Mouse (Mus musculus) adipocyte (in vitro differentiated cells): Measurements from ENCODE around the gene Il4.

Source experiments
- DNase-seq: peaks from one replicate; pipeline ENCODE4 v3.0.0-alpha.2; 2016; ENCODE audit warnings: low spot score

Gene Il4

GRCm38 (mm10) chr11:53623573-53623972, 5.1 kb upstream of the Il4 start:
- no peak for DNase-seq

DNA sequence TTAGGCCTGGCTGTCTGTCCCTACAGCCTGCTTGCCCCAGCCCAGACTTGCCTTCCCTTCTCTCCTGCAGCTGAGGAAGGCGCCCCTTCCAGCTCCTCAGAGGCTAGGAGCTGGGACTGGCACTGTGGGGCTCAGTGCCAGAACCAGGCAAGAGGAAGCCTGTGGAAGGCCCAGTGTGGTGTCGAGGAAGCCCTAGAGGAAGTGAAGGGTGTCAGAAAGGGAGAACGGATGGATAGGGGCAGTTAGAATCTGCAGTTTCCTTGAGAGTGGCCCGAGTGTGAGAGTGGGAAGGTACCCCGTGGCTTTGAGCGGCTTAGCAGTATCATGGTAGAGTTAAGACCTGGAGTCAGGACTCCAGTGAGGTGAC, 4.0 kb upstream of the Il4 start:
- DNase-seq: no peak

DNA sequence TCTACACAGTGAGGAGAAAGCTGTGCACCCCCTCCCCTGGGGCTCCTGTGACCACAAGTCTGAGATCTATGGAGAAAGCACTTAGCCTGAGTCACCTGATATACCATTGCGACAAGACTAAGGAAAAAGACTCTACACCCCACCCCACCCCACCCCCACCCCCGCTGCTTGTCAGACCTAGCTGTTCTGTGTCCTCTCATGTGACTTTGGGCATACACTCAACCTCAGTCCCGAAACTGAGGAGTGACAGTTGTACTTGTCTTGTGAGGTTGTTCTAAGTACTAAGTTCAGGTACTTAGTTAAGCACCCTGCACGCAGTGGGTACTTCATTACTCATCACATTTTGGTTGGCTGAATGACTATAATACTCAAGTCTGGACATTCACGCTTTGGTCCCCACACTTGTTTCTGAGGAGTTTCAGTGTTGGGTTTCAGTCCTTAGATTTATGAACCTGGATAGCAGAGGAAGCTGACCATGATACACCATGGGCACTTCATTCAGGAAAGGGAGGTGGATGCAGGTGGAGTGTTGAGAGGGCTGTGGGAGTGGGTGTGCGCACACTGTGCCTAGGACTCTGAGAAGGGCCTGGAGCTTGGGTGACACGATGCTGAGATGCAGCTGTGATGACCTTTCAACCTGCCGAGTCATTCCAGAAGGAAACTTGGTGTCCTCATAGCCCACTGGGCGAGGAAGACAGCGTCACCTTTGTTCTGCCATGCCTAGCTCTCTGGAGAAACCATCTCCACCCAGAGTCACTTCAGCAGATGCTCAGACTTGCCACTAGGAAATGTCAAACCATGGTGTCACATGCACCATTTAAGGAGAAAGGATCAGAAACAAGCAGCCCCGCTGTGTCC, 3.3 kb upstream of the Il4 start:
- no peak for DNase-seq

GRCm38 (mm10) chr11:53620094-53620493, 1.6 kb upstream of the Il4 start:
- peak; percentile 66 for DNase-seq

GRCm38 (mm10) chr11:53619428-53619827, 959 bp upstream of the Il4 start:
- DNase-seq: no peak

- no peak for DNase-seq
These were observed 833 bp downstream of the Il4 start for GRCm38 (mm10) chr11:53617562-53618109.

DNA sequence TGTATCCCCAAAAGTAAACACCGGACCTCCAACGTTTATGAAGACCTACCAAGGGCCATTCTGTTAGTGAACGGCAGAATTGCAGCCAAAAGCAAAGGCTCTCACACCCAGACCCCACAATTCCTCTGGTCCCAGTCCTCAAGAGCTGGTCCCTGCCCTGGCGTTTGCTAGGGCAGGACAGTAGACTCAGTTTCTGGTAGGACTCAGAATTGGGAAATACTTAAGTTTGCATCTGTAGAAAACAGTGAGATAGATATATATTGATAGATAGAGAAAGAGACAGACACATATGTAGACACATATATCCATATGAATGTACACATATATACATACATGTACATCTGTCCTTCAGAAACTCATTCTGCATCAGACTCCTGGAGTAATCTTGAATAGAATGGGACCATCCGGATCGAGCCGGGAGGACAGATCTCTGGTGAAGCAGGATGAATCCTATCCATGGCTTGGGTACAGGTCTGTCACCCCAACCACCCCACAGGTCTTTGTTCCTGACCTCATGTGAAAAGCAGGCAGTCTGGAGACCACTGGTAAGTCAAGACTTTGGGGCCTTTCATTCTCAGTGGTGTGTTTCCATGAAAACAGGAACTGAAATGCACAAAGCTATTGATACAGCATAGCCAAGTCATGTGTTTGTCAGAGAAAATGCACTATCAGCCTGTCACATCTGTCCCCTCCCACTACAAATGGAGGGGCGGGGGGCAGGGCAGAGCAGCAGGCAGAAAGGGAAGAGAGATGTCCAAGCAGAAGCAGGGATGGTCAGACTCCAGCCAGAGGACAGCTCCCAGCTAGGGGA, 1.5 kb downstream of the Il4 start:
- DNase-seq: no peak

DNA sequence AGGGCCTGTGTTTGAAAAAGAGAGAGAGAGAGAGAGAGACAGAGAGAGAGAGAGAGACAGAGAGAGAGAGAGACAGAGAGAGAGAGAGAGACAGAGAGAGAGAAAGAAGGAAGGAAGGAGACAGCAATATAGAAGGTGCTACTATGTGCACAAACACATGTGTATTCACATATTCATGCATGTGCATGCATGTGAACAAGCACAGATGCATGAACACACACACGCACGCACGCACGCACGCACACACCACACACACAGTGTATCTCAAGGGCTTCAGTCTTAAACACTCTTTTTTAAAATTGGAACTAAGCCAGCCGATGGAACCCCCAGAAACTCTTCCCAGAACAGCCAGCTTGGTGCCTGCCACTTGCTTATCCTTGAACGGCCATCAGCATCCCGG, 2.9 kb downstream of the Il4 start:
- DNase-seq: no peak

DNA sequence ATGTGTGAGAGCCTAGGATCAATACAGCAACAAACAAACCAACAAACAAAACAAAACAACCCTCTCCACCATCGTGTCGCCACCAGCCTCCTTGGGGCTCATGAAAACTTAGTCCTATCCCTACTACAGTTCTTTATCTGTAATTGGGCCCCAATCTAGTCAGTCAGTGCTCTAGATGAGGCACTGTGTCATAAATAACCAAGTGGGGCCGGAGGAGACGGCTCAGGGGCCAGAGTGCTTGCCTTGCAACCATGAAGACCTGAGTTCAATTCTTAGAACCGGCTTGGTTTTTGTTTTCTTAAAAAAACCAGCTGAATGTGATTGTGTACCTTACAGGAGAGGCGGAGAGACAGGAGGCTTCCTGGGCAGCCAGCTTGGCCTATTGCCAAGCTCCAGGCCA, 3.3 kb downstream of the Il4 start:
- no peak for DNase-seq

GRCm38 (mm10) chr11:53609672-53610071, 8.8 kb downstream of the Il4 start:
- DNase-seq: no peak

- DNase-seq: no peak
These were observed 9.2 kb downstream of the Il4 start for GRCm38 (mm10) chr11:53609231-53609630.

DNA sequence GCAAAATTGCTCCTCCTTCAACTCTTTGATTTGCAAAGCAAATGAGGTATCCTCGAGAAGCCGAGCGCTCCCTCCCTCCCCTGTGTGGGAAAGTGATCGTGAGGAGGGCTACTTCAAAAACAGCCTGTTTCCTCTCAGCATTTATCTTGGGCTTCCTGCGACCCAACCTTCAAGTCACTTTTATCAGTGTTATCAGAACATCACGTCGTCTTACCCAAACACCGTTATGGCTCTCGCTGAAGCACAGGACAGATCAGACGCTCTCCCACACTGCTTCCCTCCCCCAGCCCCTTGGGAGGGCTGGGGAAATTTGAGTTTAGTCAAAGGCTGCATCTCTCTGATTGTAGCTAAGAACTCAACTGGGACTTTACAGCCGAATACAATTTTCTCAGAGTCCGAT, 12.9 kb downstream of the Il4 start:
- no peak for DNase-seq

- DNase-seq: no peak
These were observed 13.5 kb downstream of the Il4 start for GRCm38 (mm10) chr11:53604983-53605382.

- no peak for DNase-seq
These were observed 27.4 kb downstream of the Il4 start for GRCm38 (mm10) chr11:53591116-53591515.

DNA sequence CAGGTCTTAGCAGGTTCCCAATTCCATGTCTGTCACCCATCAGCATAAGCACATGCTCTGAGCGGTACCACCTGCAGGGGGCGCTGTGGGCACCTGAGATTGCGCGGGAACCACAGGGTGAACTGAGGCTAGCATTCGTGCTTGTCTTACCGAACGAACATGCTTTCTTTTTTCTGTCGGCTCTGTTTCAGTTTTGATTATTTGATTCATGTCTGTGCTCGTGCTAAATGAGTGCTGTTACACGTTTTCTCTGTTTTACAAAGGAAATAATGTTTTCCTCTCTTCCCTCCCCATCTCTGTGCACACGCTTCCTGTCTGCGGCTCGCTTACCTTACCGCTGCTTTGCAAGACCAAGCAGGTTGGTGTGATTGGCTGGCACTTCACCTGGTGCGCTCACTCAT, 28.1 kb downstream of the Il4 start:
- peak; percentile 17 for DNase-seq

DNA sequence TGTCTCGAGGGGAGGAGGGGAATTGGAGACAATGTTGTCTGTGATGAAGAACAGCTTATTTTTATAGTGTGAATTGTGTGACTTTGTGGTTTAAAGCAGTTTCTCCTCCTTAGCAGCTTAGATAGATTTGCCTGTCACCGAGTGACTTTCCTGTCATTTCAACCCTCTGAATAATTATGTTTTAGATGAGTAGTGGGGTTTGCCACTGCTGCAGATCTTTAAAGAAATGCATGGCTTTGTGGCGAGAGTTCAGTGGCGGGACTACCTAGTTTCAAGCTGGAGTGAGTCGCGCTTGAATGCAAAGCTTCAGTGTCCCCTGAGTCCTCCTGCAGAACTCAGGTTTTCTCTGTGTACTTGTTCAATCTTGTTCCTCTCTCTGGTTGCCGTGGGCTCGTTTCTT, 30.2 kb downstream of the Il4 start:
- DNase-seq: no peak

GRCm38 (mm10) chr11:53585510-53585909, 33.0 kb downstream of the Il4 start:
- DNase-seq: no peak

- peak; percentile 54 for DNase-seq
These were observed 33.6 kb downstream of the Il4 start for GRCm38 (mm10) chr11:53584849-53585248.

- DNase-seq: no peak
These were observed 35.3 kb downstream of the Il4 start for GRCm38 (mm10) chr11:53583151-53583550.

- DNase-seq: no peak
These were observed 37.9 kb downstream of the Il4 start for GRCm38 (mm10) chr11:53580562-53580961.

DNA sequence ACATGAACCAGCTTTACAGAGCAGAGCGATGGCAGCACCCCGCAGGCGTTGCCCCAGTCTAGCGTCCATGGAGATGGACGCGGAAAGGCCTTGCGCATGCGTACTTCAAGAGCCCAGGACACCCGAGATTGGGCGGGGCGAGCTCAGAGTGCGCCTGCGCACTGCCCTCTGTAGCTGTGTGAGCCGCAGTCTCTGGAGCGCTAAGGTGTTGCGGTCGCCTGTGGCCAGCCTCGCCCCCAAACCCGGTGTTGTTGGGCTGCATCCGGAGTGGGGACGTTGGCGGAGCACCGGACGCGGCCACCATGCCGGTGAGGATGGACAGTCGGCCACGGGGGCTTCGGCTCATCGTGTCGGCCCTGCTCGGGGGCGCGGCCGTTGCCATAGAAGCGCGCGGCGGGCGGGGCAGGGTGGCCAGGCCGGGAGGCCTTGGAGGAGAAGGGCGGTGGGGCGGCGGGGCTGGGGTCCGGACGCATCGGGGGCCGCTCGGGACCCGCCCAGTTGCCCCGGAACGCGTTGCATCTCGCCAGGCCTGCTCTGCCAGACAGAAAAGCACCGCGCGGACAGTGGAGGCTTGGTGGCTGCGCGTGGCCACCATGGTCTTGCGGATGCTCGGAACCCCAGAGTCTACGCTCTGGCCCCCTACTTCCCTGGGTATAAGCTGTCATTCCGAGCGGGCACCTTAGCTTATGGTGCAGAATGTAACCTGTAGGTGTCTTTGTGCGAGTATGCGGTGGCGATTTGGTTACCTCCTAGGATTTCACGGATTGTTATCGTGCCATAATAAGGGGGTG, 51.0 kb downstream of the Il4 start, which contains the start of gene Kif3a:
Kif3a (plus strand) TSS at position 156 of the 791 bp plus-strand sequence.
- DNase-seq: peak; percentile 97

- DNase-seq: no peak
These were observed 51.8 kb downstream of the Il4 start for GRCm38 (mm10) chr11:53566646-53567045.
